Mouse (Mus musculus) erythroblast, embryonic 14.5 days (primary cell): ENCODE results near the gene Cit.

ENCODE experiments used
- GATA1 ChIP-seq: IDR thresholded peaks from 2 replicates; pipeline ENCODE4 v1.6.1; 2012; ENCODE audit warnings: low read length, inconsistent platforms, mixed read lengths
- TAL1 ChIP-seq: IDR thresholded peaks from 3 replicates; pipeline ENCODE4 v1.6.1; 2012; ENCODE audit warnings: low read length, inconsistent platforms, mixed read lengths

DNA sequence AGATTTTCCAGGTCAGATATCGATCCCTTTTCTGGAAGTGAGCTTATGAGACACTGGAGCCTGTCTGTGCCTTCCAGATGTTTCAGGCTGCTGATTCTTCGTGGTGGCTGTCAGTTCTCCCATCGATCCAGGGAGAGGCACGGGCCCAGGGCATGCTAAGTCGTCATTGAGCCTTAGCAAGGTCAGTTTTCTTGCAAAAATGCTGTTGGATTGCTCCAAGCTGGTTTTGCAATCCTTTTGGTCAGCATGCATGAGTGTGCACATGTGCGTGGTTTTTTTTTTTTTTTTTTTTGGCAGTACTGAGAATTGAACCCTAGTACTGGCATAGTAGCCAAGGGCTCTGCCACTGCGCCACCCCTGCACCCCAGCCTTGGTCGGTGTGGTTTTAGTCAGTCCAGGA, 158.1 kb downstream of the Cit start:
- TF ChIP-seq TAL1, result no peak
- TF ChIP-seq GATA1, result no peak
